Mouse (Mus musculus) G1E (cell line): ENCODE data around the gene Dusp15.

ENCODE experiments used
- CTCF ChIP-seq: IDR thresholded peaks from 2 replicates; pipeline ENCODE4 v1.5.1; 2012; ENCODE audit warnings: low read depth, low read length, inconsistent platforms, mixed read lengths
- POLR2AphosphoS5 ChIP-seq: IDR thresholded peaks from 2 replicates; pipeline ENCODE4 v1.6.1; 2012; ENCODE audit warnings: low read depth, low read length, inconsistent platforms; ENCODE audit not compliant: insufficient replicate concordance

GRCm38 (mm10) chr2:152931456-152932160 is 19.9 kb downstream of the Dusp15 start:
- TF ChIP-seq CTCF (no peak), POLR2AphosphoS5 (no peak)
